Mouse (Mus musculus): Measurements from ENCODE around the gene Ttll5. TPM values are rescaled to one million over a fixed set of nuclear protein-coding genes. Genes with fewer than 3 reads are reported as not detected.

Ttll5 gene
- total RNA-seq, 1 experiment from 2014 or later: 23.3 TPM

DNA sequence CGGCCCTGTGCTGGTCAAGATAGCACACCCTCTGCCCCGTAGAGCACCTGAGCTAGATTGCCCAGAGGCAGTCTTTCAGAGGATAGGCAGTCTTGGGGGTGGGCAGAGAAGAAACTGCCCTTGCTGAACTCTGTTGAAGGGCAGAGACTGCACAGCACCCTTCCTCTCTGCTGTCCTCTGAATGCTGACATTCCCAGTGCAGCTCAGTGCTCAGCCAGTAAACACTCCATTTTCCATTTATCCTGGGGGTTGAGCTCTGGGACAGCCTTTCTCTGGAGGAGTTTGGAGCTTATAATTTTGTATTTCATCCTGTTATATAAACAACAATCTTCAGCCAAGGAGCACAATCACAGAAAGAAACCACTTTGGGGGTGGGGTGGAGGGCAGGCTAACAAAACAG lies 138.7 kb downstream of the Ttll5 start:
- no peak for ATAC-seq (replicated peaks; ENCODE audit: low read depth, poor library complexity, severe bottlenecking)

DNA sequence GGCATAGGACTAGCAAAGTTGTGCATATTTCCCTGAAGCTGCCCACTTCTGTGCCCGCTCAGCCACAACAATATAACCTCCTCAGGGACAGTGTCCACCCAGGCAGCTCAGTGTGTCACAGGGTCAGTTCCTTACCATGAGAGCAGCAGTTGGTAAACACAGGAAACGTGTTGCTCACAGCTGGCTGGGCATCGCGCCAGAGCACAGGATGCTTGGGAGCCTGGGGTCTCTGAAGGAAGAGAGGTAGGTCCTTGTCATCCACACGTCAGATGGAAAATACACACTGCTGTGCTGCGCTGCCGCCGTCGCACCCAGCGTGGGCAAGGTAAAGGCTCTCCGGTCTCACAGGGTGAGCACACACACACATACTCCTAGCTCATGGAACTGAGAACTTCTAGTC lies 139.2 kb downstream of the Ttll5 start:
- ATAC-seq (replicated peaks; ENCODE audit: low read depth, poor library complexity, severe bottlenecking): peak; percentile 60

DNA sequence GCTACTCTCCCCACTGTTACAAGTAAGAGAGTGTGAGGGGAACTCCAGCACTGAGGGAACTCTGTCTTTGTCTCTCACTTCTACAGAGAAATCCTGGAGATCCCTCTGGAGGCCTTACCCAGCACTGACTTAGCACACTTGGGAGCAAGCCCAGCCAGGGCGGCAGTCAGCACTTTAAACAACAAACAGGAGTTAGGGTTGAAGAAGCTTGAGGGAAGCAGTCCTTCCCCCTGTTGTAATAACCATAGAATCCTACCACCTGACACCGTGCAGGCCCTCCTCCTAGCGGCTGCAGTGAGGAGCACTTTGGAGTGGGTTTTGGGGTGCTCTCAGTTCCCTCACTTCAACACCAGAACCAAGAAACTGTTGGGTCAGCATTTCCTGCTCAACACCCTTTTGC lies 140.0 kb downstream of the Ttll5 start:
- no peak for ATAC-seq (replicated peaks; ENCODE audit: low read depth, poor library complexity, severe bottlenecking)

DNA sequence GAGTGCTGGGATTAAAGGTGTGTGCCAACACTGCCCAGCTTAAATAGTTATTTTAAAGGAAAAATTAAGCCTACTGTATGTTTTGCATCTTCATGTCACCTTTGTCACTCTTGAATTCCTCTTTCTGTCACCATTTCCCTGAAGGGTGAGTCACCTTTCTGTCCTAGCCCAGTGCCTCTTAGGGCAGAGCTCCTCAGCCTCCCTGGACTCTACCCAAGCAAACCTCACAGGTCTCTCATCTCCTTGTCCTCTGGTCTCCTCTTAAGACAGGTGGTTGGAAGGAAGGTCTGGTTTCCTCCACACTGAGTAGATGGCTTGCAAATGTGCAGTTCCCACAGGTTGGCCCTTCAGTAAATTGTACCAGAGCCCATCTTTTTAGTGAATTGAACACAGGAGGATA lies 143.4 kb downstream of the Ttll5 start:
- no peak for ATAC-seq (replicated peaks; ENCODE audit: low read depth, poor library complexity, severe bottlenecking)

DNA sequence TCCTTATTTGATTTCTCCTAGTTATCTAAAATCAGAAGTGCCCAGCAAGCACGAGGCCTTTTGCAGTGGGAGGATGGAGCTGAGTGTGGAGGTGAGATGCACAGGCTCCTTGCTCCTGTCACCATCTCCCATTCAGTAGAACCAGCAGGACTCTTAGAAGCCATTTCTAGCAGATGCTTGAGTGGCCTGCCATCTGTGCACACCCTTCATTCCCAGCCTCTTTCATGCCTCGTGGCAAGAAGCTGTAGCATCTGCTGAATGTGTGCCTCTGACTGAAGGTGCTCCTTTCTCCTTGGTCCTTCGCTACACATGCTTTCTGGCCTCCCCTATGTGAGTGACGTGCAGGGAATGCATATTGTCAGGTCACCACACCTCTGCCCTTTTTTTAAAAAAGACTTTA lies 143.9 kb downstream of the Ttll5 start:
- no peak for ATAC-seq (replicated peaks; ENCODE audit: low read depth, poor library complexity, severe bottlenecking)

DNA sequence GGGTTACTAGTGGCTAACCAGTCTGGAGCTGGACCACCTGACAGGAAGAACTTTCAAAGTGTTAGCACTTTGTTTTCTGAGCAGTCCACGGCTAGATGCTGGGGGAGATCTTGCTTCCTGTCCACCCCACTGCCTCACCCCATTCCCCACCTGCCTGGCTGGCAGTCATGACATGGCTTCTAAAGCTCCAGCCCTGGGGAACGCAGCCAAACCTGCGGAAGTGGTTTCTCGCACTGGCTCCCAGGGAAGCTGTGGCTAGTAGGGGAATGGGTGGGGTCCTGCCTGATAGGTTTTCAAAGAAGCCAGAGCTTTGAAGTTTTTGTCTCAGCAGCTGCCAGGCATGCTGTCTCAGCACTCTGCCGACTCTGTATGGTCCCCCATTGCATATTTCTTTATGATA lies 145.1 kb downstream of the Ttll5 start:
- peak; percentile 90 for ATAC-seq (replicated peaks; ENCODE audit: low read depth, poor library complexity, severe bottlenecking)

DNA sequence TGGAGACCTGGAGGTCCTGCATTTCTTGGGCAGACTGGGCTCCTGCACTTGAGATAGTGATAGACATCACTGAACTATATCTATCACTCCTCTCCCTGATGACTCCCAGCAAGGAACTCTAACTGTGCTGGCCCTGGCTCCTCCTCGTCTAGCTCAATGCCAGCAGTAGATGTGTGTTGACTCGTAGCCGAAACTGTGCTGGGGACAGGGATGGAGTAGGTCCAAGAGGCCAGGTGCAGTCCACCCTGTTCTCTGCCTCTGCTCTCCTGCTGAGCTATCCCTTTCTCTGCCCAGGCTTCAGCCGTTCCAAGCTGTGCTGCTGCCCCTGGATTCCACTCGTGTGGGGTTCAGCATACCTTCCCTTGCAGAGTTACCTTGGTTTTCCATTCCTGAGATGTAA lies 145.7 kb downstream of the Ttll5 start:
- no peak for ATAC-seq (replicated peaks; ENCODE audit: low read depth, poor library complexity, severe bottlenecking)

DNA sequence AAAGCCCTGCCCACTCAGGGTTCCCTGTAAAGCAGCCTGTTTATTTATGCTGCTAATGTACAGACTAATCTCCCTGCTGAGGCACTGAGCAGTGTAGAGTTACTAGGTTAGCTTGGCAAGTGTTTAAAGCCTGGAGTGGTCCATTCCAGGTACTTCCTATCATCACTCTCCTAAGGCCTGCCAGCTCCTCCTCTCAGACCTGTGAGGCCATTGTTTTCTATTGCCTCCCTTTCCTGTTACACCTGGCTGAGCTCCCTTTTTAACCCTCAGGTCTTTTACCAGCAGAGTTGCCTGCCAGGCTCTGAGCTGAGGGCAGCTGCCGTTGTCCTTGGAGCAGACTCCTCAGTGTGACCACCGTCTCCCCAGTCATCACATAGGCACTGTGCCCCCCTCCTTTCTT lies 146.3 kb downstream of the Ttll5 start:
- ATAC-seq (replicated peaks; ENCODE audit: low read depth, poor library complexity, severe bottlenecking): no peak

DNA sequence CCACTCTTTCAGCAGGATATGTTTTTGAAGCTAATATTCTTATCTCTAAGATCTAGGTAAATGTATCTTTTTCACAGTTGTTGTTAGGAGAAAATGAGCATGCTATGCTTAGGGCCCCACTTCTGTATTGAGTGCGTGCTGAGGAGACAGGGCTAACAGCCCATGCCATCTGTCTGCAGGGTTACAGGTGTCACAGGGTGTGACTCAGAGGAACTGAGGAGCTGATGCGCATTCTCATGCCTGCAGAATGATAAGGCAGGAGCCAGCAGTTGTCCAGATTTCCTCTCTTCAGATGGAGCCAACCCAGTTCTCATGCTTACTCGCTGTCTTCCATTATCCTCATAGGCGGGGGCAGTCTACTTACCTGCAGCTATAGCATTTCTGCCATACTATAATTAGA lies 147.2 kb downstream of the Ttll5 start:
- ATAC-seq (replicated peaks; ENCODE audit: low read depth, poor library complexity, severe bottlenecking): no peak

DNA sequence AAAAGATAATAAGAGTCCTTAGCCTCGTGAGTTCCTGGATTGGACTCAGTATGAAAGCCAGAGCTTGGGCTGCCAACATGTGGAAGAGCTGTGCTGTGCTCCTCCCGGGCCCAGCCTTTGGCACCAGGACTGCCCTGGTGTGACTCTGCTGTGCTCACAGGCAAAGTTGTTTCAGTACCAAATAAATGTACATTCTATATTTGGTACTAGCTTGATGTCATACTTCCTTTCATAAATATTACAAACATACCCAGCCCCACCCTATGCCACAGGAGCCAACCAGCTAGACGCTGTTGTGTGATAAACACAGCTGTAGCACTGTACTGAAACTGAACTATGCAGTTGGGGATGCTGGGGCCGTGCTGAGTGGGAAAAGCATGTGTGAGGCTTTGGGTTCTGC lies 149.1 kb downstream of the Ttll5 start:
- peak; percentile 44 for ATAC-seq (replicated peaks; ENCODE audit: low read depth, poor library complexity, severe bottlenecking)

DNA sequence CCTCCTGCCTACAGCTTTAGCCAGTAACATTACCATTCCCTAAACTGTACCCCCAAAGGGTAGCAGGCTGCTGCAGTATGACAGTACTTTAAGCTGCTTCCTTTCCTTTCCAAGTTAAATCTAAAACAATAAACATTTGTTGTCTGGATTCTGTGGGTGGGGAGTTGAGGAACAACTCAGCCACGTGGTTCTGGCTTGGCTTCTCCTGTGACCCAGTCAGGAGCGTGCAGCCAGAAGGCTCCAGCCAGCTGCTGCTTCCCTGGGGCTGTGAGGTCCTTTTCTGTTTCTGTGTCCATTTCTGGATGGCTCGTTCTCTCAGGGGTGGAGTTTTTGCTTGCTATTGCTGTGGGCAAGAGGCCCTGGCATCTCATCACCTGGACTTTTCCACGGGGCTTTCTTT lies 149.6 kb downstream of the Ttll5 start:
- no peak for ATAC-seq (replicated peaks; ENCODE audit: low read depth, poor library complexity, severe bottlenecking)

DNA sequence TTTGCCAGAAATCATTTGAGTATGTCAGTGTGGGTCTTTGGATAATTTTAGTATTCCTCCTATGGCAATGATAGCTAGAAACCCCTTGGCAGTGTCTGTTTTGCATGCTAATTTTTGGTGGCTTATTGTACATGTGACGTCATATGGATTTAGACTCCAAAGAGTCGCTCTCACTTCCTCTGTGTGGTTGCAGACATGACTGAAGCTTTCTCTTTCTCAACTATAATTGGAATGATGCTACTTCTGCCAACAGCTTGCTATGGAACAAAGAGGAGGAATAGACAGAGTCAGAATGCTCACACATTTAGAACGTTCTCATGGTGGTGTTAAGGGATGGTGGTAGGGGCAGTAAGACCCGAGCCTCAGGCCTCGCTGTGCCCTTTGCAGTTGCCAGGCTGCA lies 155.5 kb downstream of the Ttll5 start:
- peak; percentile 73 for ATAC-seq (replicated peaks; ENCODE audit: low read depth, poor library complexity, severe bottlenecking)

DNA sequence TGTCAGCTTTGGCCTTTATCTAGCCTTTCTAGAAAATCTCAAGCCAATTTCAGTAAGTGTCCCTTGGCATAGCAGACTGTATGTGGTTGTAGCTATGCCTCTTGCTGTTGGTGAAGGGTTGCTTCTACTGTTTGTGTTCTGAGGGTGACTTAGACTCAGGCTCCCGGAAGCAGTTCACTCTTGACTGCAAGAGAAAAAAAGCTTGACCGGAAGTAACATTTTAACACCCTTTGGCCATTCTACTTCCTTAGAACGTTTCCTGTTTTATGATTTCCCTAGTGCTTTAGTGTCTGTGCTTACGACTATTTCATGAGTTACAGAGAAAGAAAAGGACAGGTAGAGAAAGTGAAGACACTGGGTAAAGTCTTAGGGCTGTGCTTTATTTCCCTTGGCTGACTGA lies 161.1 kb downstream of the Ttll5 start:
- no peak for ATAC-seq (replicated peaks; ENCODE audit: low read depth, poor library complexity, severe bottlenecking)

DNA sequence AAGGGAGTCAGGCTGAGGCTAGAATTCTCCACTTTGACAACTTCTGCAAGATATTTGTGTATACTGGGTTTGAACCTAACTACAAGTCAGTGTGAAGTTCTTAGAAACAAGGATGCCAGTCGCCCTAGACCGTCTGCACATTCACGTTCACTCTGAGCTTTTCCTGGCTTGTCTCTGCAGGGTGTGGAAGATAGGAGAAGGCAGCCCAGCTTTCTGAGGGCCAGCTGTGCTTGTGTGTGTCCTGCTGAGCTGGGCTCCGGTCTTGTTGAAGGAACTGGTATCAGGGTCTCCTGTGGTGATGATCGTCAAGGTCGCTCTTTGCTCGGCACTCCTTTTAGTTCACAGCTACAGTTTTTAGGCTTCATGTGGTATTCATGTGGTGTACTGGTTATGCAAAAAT lies 161.6 kb downstream of the Ttll5 start:
- no peak for ATAC-seq (replicated peaks; ENCODE audit: low read depth, poor library complexity, severe bottlenecking)

DNA sequence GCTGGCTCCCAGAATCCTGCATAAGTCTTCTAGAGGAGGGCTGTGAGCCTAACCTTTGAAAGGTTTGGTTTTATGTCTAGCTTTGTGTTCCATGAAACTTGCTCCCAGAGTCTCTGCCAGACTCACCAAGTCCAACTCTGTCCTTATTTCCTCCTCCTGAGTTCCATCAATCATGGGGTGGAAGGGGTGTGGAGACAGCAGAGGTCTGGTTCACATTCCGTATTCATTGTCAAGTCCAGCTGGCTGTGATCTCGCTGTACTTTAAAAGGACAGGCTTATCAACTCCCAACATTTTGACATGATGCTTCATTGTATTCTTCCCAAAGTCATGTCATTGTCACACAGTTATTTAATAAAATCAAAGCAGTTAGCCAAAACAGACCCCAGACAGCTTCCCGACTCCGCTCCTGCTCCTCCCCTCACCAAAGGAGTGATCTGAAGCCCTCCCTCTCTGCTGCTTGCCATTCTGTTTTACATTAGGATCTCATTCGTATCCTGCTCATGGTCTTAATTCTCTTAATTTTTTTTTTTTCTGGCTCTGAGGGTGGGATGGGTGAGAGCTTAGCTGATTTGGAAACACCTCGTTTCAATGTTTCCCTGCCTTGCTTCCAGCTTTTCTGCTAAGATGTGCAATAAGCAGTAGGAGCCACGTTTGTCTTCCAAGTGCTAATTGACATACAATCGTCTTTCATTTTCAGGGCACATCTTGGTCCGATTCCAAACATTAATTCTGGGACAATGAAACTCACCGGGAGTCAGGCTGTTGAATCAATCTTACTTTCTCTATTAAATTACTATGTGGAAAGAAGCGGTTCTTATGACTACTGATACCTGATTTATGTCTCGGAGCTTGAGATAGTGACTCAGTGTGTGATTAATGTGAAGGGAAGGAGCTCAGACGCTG lies 162.3 kb downstream of the Ttll5 start:
- no peak for ATAC-seq (replicated peaks; ENCODE audit: low read depth, poor library complexity, severe bottlenecking)

DNA sequence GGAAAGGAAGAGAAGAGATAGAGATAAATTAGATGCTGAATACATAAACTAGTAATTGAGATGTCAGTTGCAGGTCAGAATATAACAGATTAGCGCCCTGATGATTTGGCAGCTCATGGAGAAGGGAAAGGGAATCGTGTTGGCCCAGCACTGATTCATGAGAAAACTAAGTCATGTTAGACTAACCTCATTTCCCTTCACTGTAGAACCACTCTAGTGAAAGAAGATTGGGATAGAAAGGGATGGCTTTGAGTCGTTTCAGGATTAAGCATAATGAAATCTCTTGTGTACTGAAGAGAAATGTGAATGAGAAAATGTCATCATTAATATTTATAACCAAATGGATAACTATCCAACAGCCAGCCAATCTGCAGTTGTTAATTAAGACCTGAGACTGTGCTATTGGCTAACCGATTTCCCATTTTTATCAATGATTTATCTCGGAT lies 163.0 kb downstream of the Ttll5 start:
- no peak for ATAC-seq (replicated peaks; ENCODE audit: low read depth, poor library complexity, severe bottlenecking)

DNA sequence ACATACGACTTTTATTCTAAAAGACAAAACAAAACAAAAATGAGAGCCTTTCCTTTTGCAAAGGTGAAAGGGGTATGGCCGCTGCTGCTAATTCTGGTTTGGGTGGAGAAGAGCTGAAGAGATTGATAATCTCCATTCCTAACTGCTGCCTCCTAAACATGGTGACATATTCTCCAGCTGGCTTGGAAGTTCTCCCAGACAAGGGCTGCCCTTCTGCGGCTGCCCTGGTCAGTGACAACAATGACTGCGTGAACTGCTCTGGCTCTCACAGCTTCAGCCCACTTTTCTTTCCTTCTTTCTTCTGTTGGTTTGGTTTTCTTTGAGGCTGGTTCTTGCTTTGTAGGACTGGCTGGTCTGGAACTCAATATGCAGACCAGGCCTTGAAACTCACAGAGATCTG lies 163.7 kb downstream of the Ttll5 start:
- no peak for ATAC-seq (replicated peaks; ENCODE audit: low read depth, poor library complexity, severe bottlenecking)

DNA sequence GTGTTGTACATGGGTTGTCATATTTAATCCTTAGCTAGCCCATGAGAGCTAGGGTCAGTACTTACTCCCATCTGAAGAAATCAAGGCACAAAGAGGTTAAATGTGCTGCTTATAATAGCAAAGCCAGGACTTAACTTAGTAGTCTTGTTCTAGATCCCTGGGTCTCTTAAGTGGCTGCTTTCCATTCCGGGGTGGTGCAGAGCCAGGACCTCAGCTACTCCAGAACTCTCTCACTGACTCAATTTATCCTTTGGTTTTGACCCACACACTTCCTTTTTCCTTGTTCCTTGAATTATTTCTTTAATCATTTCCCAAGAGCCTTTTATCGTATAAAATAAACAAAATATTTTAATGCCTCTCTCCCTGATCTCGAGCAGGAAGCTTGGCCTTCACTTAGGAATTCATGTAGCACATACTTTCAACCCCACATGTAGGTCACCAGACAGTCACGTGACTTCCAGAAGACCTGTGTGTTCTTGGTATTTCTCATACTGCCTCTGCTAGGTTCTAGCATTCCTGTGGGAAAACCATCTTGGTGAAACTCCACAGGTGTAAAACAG lies 164.4 kb downstream of the Ttll5 start:
- no peak for ATAC-seq (replicated peaks; ENCODE audit: low read depth, poor library complexity, severe bottlenecking)

DNA sequence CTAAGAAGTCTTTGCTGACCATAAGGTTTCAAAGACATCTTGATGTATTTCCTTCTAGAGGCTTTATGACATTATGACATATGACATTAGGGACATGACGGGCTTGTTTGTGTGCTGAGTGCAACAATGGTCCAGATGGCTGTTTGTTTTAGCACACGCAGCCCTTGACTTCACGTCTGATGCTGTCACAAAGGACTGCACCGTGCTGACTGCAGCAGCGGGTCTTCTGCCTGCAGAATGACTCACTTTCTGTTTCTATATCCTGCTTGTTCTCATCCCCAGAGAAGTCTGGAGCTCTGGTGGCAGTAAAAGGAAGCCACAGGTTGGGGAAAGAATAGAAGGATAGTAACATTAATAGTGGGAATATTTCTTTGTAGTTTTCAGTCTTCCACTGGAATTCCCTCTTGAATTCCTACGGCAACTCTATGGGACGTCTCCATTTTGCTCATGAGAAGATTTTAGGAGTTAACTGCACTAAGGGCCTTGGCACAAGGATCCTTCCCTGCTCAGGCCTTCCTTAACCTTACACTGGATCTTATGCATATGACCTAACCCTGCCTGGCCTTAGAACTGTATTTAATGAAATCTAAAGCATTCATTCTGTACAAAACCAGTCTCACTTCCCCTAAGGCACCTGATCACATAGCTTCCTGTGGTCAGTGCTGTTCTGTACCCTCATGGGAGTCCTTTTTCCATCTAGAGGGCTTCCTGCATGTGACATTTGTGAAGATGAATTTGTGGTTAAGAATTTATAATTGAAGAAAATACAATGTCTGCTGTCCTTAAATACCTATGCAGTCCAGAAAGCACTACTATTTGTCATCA lies 167.8 kb downstream of the Ttll5 start:
- peak; percentile 86 for ATAC-seq (replicated peaks; ENCODE audit: low read depth, poor library complexity, severe bottlenecking)

DNA sequence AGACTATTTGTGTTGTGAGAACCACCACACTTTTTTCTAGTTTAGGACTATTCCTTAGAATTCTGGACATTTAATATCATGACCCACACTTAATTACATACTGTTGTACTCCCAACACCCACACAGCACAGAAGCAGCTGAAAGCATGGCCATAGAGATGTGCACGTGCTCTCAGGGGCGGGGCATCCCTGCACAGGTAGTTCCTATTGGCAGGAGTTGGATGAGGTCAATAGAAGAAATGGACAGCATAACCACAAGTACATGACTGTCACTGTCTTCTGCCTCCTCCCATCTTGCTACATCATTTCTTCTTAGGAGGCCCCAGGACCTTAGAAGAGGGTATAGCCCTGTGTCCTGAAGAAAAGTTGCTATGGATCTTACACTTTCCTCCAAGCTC lies 168.4 kb downstream of the Ttll5 start:
- 0 out of 2 replicates have a peak, but pooled peaks have one; percentile 8 for ATAC-seq (replicated peaks; ENCODE audit: low read depth, poor library complexity, severe bottlenecking)

DNA sequence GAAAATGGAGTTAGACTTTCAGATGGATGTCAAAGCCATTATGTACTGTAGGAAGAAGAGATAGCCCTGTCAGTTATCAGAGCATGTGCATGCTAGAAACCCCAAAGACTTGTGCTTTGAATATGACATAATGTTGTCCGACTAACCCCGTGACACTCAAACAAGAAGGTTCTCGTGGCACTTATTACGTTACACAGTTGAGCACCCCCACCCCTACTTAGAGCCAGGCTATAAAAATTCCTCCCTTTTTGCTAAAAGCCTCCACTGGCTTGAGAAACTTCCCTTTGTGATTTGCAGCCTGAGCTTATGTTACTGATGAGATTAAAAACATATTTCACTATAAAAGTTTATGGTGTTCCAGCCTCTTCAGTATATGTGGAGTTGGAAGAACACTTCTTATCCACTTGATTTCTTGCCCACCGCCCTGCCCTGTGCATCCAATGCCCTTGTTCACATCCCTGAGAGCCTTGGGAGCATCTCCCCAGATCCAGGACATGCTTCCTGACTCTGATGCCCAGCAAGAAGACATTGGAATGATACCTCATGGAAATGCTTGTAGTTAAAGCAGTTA lies 169.4 kb downstream of the Ttll5 start:
- no peak for ATAC-seq (replicated peaks; ENCODE audit: low read depth, poor library complexity, severe bottlenecking)
